ENCODE assay signal across 15 mouse cellular contexts in genomic region chrX:157579108-157579614, GRCm38 (mm10).
"Had no signal": no experiment of that assay in that cellular context is flagged by ENCODE, and none has a peak within 500 bp of the region (broad histone marks: within the 10 kb centered on the region; RNA-seq: fewer than 3 reads in every experiment).

No protein-coding gene starts in this region.

- H3K4me1 ChIP-seq: midbrain, embryonic 10.5 days; midbrain, embryonic 12.5 days; neural tube, embryonic 13.5 days; neural tube, embryonic 15.5 days; stomach, embryonic 15.5 days had no signal

- H3K9me3 ChIP-seq: midbrain, embryonic 10.5 days; midbrain, embryonic 12.5 days; neural tube, embryonic 13.5 days; neural tube, embryonic 15.5 days; stomach, embryonic 15.5 days had no signal

- H3K36me3 ChIP-seq: midbrain, embryonic 12.5 days; neural tube, embryonic 15.5 days; stomach, embryonic 15.5 days had no signal

- H3K27me3 ChIP-seq: midbrain, embryonic 12.5 days; neural tube, embryonic 13.5 days; neural tube, embryonic 15.5 days; stomach, embryonic 15.5 days had no signal

- DNase-seq: lung, adult 18-20 months; lung, embryonic 14.5 days; lung, postnatal 10 days; lung, postnatal 4 days; midbrain, embryonic 14.5 days; right cerebral cortex, postnatal 14 days; thymus, adult 2 months; thymus, postnatal 25 days had no signal

- ATAC-seq: midbrain, embryonic 16.5 days had no signal

- H3K4me3 ChIP-seq: midbrain, embryonic 10.5 days; midbrain, embryonic 12.5 days; myocyte; neural tube, embryonic 13.5 days; neural tube, embryonic 15.5 days; stomach, embryonic 15.5 days had no signal
